Mouse (Mus musculus) spleen, adult 2 months (tissue): ENCODE results near the gene Ephb1.

Source experiments
- CTCF ChIP-seq: fragments of 200-500 bp; IDR thresholded peaks from 2 replicates; pipeline ENCODE4 v1.5.1; 2011; ENCODE audit warnings: mild to moderate bottlenecking, inconsistent platforms; ENCODE audit not compliant: insufficient read depth, insufficient read length, insufficient replicate concordance; ENCODE audit errors: extremely low read depth
- POLR2A ChIP-seq: fragments of 200-500 bp; IDR thresholded peaks from 2 replicates; pipeline ENCODE4 v1.6.1; 2011; ENCODE audit warnings: low read depth, low read length, inconsistent platforms

- TF ChIP-seq POLR2A (no peak), CTCF (no peak)
Measured at GRCm38 (mm10) chr9:101924829-101925228, 429.7 kb downstream of the Ephb1 start.
